Mouse (Mus musculus): ENCODE results near the gene Opcml. TPM values are rescaled to one million over a fixed set of nuclear protein-coding genes. Genes with fewer than 3 reads are reported as not detected.

The Opcml gene
- total and polyA plus RNA-seq, 2 experiments from 2014 or later = 0.49 to 0.57 TPM

- 58% methylated on average over 2 of the region's 2 CpGs for WGBS
- H3K27me3 ChIP-seq (ENCODE audit: control insufficient read depth, insufficient read depth, low read length) = no peaks in the 10 kb centered on the region
- TF ChIP-seq CTCF (IDR thresholded peaks at IDR 0.05; ENCODE audit: low read depth) (no peak), EP300 (IDR thresholded peaks at IDR 0.05; ENCODE audit: low read depth) (no peak)
- DNase-seq (ENCODE audit: low spot score) (no peak), ATAC-seq (ENCODE audit: insufficient read depth, low read depth) (no peak)
- H3K9ac ChIP-seq (replicated peaks; ENCODE audit: low read depth, low read length) = no peak overlapping the region
- peaks cover 12% of the 10 kb centered on the region for H3K4me1 ChIP-seq (ENCODE audit: control insufficient read depth, insufficient read depth)
- no peak overlapping the region for H3K4me3 ChIP-seq (ENCODE audit: low read depth, low read length)
- H3K36me3 ChIP-seq (replicated peaks; ENCODE audit: control insufficient read depth, insufficient read depth, low read length) = no peaks in the 10 kb centered on the region
- no peak overlapping the region for H3K27ac ChIP-seq (ENCODE audit: low read depth)
- no peak overlapping the region for H3K4me2 ChIP-seq (ENCODE audit: low read depth, low read length)
- H3K9me3 ChIP-seq (replicated peaks; ENCODE audit: control insufficient read depth, low read length) = no peaks in the 10 kb centered on the region
Observed at GRCm38 (mm10) chr9:28618186-28618892, 827.8 kb downstream of the Opcml start.

- Histone ChIP-seq H3K4me3 (ENCODE audit: low read depth, low read length) (no peak overlapping the region), H3K9ac (replicated peaks; ENCODE audit: low read depth, low read length) (no peak overlapping the region), H3K4me1 (ENCODE audit: control insufficient read depth, insufficient read depth) (no peaks in the 10 kb centered on the region), H3K36me3 (replicated peaks; ENCODE audit: control insufficient read depth, insufficient read depth, low read length) (no peaks in the 10 kb centered on the region), H3K9me3 (replicated peaks; ENCODE audit: control insufficient read depth, low read length) (no peaks in the 10 kb centered on the region), H3K4me2 (ENCODE audit: low read depth, low read length) (no peak overlapping the region), H3K27me3 (ENCODE audit: control insufficient read depth, insufficient read depth, low read length) (no peaks in the 10 kb centered on the region), H3K27ac (ENCODE audit: low read depth) (no peak overlapping the region)
- no peak for ATAC-seq (ENCODE audit: insufficient read depth, low read depth)
- TF ChIP-seq CTCF (IDR thresholded peaks at IDR 0.05; ENCODE audit: low read depth) (no peak), EP300 (IDR thresholded peaks at IDR 0.05; ENCODE audit: low read depth) (no peak)
- WGBS = 76% methylated on average over 1 of the region's 1 CpGs
- no peak for DNase-seq (ENCODE audit: low spot score)
Observed at GRCm38 (mm10) chr9:28621939-28622338, 831.4 kb downstream of the Opcml start.

- H3K27ac ChIP-seq (ENCODE audit: low read depth) = no peak overlapping the region
- no peak for TF ChIP-seq EP300 (IDR thresholded peaks at IDR 0.05; ENCODE audit: low read depth)
- no peak for TF ChIP-seq CTCF (IDR thresholded peaks at IDR 0.05; ENCODE audit: low read depth)
- WGBS = 74% methylated on average over 10 of the region's 10 CpGs
- no peak overlapping the region for H3K4me2 ChIP-seq (ENCODE audit: low read depth, low read length)
- no peak for ATAC-seq (ENCODE audit: insufficient read depth, low read depth)
- no peak for DNase-seq (ENCODE audit: low spot score)
- H3K9me3 ChIP-seq (replicated peaks; ENCODE audit: control insufficient read depth, low read length) = no peaks in the 10 kb centered on the region
- H3K4me1 ChIP-seq (ENCODE audit: control insufficient read depth, insufficient read depth) = no peaks in the 10 kb centered on the region
- H3K4me3 ChIP-seq (ENCODE audit: low read depth, low read length) = no peak overlapping the region
- H3K27me3 ChIP-seq (ENCODE audit: control insufficient read depth, insufficient read depth, low read length) = no peaks in the 10 kb centered on the region
- no peaks in the 10 kb centered on the region for H3K36me3 ChIP-seq (replicated peaks; ENCODE audit: control insufficient read depth, insufficient read depth, low read length)
- H3K9ac ChIP-seq (replicated peaks; ENCODE audit: low read depth, low read length) = no peak overlapping the region
Observed at GRCm38 (mm10) chr9:28624870-28625269, 834.3 kb downstream of the Opcml start.

- DNase-seq (ENCODE audit: low spot score) (no peak), ATAC-seq (ENCODE audit: insufficient read depth, low read depth) (no peak)
- Histone ChIP-seq H3K4me1 (ENCODE audit: control insufficient read depth, insufficient read depth) (no peaks in the 10 kb centered on the region), H3K4me2 (ENCODE audit: low read depth, low read length) (no peak overlapping the region), H3K27me3 (ENCODE audit: control insufficient read depth, insufficient read depth, low read length) (no peaks in the 10 kb centered on the region), H3K36me3 (replicated peaks; ENCODE audit: control insufficient read depth, insufficient read depth, low read length) (no peaks in the 10 kb centered on the region), H3K4me3 (ENCODE audit: low read depth, low read length) (no peak overlapping the region), H3K9ac (replicated peaks; ENCODE audit: low read depth, low read length) (no peak overlapping the region), H3K9me3 (replicated peaks; ENCODE audit: control insufficient read depth, low read length) (no peaks in the 10 kb centered on the region), H3K27ac (ENCODE audit: low read depth) (no peak overlapping the region)
- TF ChIP-seq EP300 (IDR thresholded peaks at IDR 0.05; ENCODE audit: low read depth) (no peak), CTCF (IDR thresholded peaks at IDR 0.05; ENCODE audit: low read depth) (no peak)
Observed at GRCm38 (mm10) chr9:28642766-28643165, 852.2 kb downstream of the Opcml start.

GRCm38 (mm10) chr9:28644063-28644462 is 853.5 kb downstream of the Opcml start:
- Histone ChIP-seq H3K27me3 (ENCODE audit: control insufficient read depth, insufficient read depth, low read length) (no peaks in the 10 kb centered on the region), H3K9ac (replicated peaks; ENCODE audit: low read depth, low read length) (no peak overlapping the region), H3K4me1 (ENCODE audit: control insufficient read depth, insufficient read depth) (no peaks in the 10 kb centered on the region), H3K9me3 (replicated peaks; ENCODE audit: control insufficient read depth, low read length) (no peaks in the 10 kb centered on the region), H3K4me2 (ENCODE audit: low read depth, low read length) (no peak overlapping the region), H3K4me3 (ENCODE audit: low read depth, low read length) (no peak overlapping the region), H3K27ac (ENCODE audit: low read depth) (no peak overlapping the region), H3K36me3 (replicated peaks; ENCODE audit: control insufficient read depth, insufficient read depth, low read length) (no peaks in the 10 kb centered on the region)
- TF ChIP-seq CTCF (IDR thresholded peaks at IDR 0.05; ENCODE audit: low read depth) = no peak
- TF ChIP-seq EP300 (IDR thresholded peaks at IDR 0.05; ENCODE audit: low read depth) = no peak
- no peak for ATAC-seq (ENCODE audit: insufficient read depth, low read depth)
- no peak for DNase-seq (ENCODE audit: low spot score)
- 51% methylated on average over 2 of the region's 2 CpGs for WGBS

- TF ChIP-seq EP300 (IDR thresholded peaks at IDR 0.05; ENCODE audit: low read depth) (no peak), CTCF (IDR thresholded peaks at IDR 0.05; ENCODE audit: low read depth) (no peak)
Observed at GRCm38 (mm10) chr9:28650089-28650488, 859.5 kb downstream of the Opcml start.

More at GRCm38 (mm10) chr9:28650089-28650488, 859.5 kb downstream of the Opcml start:
- H3K9me3 ChIP-seq (replicated peaks; ENCODE audit: control insufficient read depth, low read length) = no peaks in the 10 kb centered on the region
- 67% methylated on average over 4 of the region's 4 CpGs for WGBS
- H3K4me2 ChIP-seq (ENCODE audit: low read depth, low read length) = no peak overlapping the region
- no peak overlapping the region for H3K27ac ChIP-seq (ENCODE audit: low read depth)
- DNase-seq (ENCODE audit: low spot score) (no peak), ATAC-seq (ENCODE audit: insufficient read depth, low read depth) (no peak)
- H3K27me3 ChIP-seq (ENCODE audit: control insufficient read depth, insufficient read depth, low read length) = no peaks in the 10 kb centered on the region
- no peaks in the 10 kb centered on the region for H3K36me3 ChIP-seq (replicated peaks; ENCODE audit: control insufficient read depth, insufficient read depth, low read length)
- no peaks in the 10 kb centered on the region for H3K4me1 ChIP-seq (ENCODE audit: control insufficient read depth, insufficient read depth)
- no peak overlapping the region for H3K9ac ChIP-seq (replicated peaks; ENCODE audit: low read depth, low read length)
- H3K4me3 ChIP-seq (ENCODE audit: low read depth, low read length) = no peak overlapping the region
